Mouse (Mus musculus) C2C12 (cell line): ENCODE results near the gene Csrnp1.

Source experiments
- CEBPB ChIP-seq: IDR thresholded peaks from one replicate; pipeline ENCODE4 v1.6.1; 2011; ENCODE audit warnings: low read depth, mild to moderate bottlenecking, control low read depth, moderate library complexity
- CTCF ChIP-seq: IDR thresholded peaks from one replicate; pipeline ENCODE4 v1.5.1; 2011; ENCODE audit not compliant: control insufficient read depth, insufficient read depth, insufficient read length
- FOSL1 ChIP-seq: IDR thresholded peaks from one replicate; pipeline ENCODE4 v1.8.0; 2011; ENCODE audit warnings: mild to moderate bottlenecking, low read length; ENCODE audit not compliant: poor library complexity, insufficient read depth, severe bottlenecking
- MYOD1 ChIP-seq: IDR thresholded peaks from one replicate; pipeline ENCODE4 v1.6.1; 2011; ENCODE audit warnings: low read depth; ENCODE audit not compliant: control insufficient read depth, insufficient read length
- USF1 ChIP-seq: IDR thresholded peaks from one replicate; pipeline ENCODE4 v1.6.1; 2011; ENCODE audit warnings: low read depth, mild to moderate bottlenecking, control low read depth, moderate library complexity

DNA sequence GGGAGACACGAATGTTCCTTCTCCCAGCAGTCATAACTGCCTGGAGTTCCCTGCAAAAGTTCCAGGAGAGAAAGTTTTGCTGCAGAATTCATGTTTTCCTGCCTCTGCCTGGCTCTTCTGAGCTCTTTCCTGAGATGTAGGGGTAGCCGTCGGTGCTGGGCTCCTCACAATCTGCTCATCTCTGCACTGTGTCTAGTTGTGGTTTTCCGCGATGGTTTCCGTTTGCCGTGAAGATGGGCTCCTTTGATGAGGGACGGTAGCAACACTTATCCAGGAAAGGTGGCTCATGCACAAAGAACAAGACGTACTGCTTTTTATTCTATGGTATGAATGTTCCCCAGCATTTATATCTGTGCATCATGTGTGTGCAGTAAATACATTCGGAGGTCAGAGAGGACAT lies 46.0 kb upstream of the Csrnp1 start:
- TF ChIP-seq CEBPB (no peak), CTCF (no peak), MYOD1 (no peak), USF1 (no peak), FOSL1 (no peak)
